Mouse (Mus musculus) left cerebral cortex, adult 11 months (tissue): ENCODE data around the gene Atg5.
"Not testable (repeated sequence)": the region's sequence is repeated elsewhere in the genome, so short reads cannot be mapped to it uniquely, and the experiment has no call there.

ENCODE experiments used
- DNase-seq: peaks from one replicate; pipeline ENCODE4 v3.0.0; 2022; ENCODE audit warnings: low spot score

The Atg5 gene

DNA sequence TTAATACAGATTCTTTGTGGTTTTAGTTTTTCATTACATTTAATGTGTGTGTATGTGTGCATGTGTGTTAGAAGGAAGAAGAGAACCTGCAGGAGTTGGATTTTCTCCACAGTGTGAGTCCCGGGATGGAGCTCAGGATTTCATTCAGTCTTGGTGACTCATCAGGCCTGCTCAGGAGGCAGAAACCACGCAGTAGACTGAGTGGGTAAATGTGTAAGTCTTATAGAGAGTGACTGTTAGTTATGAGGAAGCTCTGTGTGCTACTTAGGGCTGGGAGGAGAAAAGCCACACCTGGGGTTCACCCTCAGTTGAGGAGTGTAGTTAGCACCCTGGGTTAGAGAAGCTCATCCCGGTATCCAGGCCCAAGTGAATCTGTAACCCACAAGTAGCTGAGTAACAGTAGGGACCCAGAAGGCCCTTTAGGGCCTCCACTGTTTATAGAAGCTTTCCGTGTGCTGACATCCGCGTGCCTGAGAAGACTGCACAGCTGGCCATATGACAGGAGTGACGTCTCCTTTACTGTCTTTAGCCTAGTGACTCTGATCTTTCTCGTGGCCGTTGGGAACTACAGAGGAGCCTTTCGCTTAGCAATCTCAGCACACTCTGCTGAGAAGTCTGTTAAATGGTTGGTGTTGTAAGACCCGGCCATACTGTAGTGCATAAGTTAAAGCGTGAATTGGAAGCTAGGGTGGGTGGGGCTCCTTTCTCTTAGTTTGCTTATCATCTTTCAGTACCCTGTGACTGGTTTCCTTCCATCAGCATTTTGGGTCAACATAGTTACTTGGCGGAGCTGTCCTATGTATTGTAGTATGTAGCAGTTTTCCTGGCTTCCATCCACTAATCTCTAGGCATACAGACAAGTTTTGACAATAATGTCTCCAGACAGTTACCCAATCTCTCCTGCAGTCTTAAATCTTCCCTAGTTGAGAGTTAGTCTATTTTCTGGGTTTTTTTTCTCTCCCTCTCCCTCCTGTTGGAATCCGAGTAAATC is 48.4 kb downstream of the Atg5 start:
- DNase-seq, result no peak

DNA sequence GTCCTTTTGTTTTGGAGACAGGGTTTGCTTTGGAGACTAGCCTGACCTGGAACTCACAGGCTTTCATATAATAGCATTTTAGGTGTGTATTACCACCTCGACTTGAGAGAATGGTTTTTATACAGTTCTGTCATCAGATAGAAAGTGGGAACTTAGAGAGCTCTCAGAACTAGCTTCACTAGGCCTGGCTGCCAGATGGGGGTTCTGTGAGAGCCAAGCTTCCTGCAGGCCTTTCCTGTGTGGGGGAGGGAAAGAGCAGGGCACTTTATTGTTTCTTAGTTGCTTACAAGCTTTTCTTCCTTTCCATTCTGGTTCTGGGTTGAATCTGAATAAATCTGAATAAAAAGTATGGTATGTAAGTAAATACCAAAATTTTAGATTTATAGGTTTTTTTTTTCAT is 54.0 kb downstream of the Atg5 start:
- no peak for DNase-seq

DNA sequence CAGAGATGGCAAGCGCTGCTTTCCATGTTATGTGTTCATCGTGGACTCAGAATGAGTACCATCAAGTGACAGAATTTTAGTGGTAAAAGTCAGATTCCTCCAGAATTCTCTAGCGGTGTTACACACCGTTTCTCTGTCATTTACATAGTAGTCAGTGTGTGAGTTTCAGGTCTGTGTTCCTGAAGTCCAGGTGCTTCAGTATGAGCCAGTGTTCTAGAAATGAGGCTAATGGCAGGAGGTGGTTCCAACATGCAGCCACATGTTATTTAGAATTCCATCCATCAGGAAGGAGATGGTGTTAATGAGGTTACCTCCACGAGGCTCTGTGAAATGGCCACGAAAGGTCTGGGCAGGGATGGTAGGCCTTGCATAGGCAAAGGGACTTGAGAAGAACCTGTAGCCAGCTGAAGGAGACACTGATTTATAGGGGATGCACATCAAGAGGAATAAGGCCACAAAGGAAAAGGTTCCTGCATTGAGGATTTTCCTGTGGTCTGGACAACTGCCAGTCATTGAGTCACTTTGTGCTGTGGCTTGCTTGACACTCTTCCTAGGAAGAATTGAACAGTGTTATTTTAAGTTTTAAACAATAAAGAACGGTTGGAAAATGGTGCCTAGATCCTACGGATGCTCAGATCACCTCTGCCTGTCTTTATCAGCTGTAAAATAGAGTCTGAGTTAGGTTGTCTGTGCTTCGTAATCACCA is 55.1 kb downstream of the Atg5 start:
- no peak for DNase-seq

DNA sequence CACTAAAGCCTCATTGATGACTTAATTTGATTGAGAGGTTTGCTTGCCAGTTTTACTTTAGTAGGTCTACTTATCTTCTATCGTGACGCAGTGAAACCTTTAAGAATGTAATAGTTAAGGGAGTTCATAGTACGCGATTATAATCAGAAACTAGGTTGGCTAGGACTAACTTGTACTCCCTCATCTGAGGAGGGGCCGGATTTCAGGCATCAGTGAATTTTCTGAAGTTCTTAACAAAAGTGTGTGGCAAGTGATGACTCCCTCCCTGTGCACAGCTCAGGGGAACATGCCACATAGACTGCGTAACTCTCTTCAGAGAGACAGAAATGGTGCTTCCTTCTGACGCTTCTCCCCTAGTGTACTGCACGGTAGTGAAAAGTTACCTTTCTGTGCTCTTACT is 55.7 kb downstream of the Atg5 start:
- no peak for DNase-seq

DNA sequence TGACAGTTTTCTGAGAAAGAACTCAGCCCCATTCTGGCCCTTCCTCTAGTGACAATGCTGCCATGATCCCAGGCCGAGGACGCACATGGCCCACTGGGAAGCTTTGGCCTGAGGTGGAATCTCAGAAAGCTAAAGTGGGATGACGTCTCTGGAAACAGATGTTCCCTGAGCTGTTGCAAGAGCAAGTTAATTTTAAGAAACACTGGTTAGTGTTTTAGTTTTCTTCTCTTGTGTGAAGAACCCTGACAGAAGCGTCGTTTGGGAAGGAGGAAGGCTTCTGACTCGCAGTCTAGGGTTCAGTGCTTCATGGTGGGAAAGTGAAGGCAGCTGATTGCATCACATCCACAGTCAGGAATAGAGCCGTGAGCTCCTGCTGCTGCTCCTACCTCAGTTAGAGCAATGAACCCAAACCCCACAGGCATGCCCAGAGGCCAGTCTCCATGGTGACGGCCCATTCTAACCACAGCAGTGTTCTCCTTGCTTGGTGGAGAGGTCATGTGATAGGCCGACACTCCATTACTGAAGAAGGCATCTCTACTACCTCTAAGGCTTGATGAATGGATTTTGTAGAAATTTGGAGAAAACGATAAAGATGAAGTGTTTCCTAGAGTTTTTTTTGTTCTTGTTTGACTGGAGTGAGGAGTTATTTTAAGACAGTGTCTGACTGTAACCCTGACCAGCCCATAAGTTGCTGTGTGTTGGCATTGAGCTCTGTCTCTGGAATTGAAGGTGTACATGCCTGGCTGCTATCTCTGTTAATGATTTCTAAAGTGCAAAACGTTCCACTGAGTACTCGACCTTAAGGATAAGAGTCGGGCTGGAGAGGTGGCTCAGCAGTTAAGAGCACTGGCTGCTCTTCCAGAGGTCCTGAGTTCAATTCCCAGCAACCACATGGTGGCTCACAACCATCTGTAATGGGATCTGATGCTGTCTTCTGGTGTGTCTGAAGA is 57.7 kb downstream of the Atg5 start:
- no peak for DNase-seq

DNA sequence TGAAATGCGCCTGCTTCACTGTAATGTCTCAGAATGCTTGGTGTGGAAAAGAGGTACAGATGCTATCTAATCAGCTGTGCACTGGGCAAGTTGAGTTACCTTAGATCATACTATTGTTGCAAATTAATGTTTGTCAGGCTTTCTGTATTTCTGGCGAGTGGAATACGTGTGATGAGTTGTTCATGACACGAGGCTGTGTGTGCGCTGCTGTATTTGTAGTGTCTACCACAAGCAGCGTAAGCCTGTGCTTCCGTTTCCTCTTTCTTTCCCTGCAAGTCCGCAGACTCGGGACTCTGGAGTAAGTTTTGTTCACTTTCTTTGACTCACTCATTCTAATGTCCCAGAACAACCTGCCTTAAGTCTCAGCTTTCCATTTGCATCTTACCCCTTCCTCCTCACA is 58.9 kb downstream of the Atg5 start:
- no peak for DNase-seq

DNA sequence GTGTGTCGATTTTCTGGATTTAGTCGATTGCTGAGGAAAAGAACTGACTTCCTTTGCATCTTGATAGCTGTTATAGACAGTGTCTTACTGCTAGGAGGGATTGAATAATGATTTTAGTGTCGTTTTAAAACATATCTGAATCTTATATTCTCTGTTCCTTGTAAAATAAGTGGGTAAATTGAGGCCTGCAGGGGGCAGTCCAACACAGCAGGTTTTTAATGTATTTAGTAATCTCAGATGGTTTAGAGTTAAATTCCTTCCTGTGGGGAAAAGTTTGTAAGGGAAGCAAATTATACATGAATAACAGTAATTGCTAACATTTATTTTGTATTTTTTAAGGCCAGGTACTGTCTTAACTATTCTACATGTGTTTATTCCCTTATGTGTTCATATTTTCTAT is 60.2 kb downstream of the Atg5 start:
- DNase-seq, result peak; percentile 34

DNA sequence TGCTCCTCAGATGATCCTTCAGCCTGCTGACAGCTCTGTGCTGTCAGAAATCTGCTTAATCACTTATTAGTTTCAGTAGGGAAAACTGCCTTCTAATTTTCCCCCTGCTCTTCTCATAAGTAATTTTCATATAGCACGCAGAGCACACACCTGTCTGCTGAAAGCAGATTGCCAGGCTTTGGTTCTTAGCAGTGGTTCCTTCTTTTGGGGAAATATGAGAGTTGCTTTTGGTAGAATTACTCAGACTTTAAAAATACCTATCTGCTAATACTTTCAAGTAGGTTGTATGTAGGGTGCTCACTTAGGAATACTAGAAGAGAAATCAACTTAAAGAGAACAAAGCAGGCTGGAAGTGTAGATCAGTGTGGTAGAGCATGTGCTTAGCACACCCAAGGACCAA is 62.6 kb downstream of the Atg5 start:
- no peak for DNase-seq

DNA sequence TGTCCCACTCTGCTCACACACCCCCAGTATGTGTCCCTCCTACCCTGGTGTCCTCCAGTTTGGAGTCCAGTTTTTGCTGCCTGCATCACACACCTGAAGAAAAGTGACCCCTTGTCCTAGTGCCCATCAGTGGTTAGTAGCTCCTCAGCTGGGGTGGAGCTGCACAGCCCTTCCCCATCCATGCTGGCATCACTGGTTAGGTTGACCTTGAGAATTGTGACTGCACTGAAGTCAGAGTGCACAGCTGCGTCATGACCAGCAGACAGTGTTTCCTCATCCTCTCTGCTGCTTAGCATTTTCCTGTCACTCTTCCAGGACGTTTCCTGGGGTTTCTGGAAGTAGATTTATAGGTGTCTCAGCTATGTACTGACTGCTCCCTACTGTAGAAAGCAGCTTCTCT is 63.3 kb downstream of the Atg5 start:
- no peak for DNase-seq

DNA sequence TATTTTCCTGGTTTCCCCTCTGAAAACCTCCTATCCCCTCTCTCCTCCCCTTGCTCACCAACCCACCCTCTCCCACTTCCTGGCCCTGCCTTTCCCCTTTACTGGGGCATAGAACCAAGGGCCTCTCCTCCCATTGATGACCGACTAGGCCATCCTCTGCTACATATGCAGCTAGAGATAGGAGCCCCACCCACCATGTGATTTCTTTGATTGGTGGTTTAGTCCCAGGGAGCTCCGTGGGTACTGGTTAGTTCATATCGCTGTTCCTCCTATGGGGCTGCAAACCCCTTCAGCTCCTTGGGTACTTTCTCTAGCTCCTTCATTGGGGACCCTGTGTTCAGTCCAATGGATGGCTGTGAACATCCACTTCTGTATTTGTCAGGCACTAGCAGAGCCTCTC is 64.5 kb downstream of the Atg5 start:
- DNase-seq, result not testable (repeated sequence)

DNA sequence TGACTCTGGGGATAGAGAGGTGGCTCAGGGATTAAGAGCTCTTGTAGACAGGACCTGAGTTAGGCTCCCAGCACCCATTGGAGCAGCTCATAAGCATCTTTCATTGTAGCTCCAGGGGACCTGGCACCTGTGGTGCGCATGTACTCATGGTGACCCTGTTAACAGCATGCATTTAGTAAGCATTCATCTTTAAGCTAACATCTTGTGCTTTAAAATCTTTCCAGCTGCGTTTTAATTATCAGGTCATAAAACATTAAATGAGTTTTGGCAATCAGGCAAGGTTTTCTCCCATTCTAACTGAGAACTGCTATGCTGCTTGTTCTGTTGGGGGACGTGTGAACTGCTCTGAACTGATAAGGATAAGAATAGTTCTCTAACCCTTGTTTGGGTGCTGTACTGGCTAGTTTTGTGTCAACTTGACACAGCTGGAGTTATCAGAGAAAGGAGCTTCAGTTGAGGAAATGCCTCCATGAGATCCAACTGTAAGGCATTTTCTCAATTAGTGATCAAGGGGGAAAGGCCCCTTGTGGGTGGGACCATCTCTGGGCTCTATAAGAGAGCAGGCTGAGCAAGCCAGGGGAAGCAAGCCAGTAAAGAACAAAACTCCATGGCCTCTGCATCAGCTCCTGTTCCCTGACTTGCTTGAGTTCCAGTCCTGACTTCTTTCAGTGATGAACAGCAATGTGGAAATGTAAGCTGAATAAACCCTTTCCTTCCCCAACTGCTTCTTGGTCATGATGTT is 68.7 kb downstream of the Atg5 start:
- not testable (repeated sequence) for DNase-seq

DNA sequence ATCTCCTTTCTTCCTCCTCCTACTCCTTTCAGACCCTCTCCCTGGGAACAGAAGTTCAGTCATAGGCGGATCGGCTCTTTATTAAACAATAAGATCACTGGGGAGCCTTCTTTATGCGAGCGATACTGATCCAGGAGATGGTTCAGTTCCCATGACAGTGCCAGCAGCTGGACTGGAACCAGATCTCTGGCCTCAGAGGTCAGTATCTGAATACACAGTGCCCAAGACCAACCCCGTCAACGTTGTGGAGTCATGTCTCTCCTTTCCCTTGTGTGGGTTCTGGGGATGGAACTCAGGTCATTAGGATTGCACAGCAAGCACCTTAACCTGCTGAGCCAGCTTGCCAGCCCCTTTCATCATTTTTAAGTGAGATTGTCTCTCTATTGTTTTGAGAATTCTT is 70.4 kb downstream of the Atg5 start:
- no peak for DNase-seq

DNA sequence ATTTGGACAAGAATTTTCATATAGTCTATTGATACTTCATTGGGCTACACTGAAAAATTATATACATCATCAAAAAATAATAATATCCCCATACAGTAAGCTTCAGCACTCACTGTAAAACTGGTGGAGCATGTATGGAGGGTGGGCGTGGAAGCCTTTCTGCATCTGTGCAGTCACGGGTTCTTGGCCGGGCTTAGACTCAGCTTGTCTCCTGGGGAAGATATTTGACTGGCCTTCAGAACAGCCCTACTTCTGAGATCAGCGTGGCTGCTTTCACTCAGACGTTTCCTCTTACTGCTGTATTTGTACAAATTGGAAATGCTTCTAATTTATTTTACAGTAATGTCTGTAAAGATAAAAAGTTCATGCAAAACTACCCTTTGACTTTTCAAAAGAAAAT is 71.2 kb downstream of the Atg5 start:
- no peak for DNase-seq

DNA sequence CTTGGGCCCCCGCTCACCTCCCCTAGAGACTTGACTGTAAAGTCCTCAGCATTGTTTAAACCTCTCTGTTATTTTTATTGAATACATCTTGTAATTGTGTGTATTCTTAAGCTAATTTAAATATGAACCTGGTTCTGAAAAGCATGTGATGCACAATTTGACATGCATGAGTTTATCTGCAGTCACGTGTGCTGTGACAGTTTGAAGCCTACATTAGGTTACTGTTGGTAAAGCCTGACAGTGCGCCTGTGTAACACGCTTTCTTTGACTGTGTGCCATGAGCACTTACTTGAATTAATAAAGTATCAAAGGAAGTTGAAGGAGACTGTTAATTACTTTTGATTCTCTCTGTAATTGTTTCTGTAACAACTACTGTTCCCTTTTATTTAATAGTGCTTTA is 72.8 kb downstream of the Atg5 start:
- no peak for DNase-seq

DNA sequence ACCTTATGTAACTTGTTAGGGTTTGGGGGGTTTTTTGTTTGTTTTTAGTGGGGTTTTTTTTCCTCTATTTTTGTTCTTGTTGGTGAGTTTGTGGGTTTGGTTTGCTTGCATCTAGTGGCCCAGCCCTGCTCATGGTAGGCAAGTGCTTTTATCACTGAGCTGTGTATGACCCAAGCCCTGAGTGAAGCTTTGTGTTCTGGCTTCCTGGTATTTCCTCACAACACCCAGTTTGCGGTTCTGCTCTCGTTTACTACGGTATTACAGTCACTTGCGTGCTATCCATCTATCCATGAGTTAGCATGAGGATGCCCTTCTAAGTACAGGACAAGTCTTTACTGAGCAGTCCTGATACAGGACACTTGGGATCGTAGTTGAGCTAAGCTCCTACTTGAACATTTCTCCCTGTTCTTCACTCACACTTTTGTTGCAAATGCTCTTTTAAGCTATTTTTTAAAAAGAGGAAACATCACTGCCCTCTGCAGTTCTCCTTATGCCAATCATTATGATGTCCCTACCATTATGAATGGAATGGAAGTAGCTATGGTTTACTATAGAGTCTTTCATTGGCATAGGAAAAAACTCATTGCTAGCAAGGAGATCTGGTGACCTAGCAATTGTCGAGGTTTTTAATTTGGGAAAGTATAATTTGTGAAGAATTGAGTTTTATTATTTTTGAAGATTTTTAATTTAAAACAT is 73.8 kb downstream of the Atg5 start:
- DNase-seq, result no peak

DNA sequence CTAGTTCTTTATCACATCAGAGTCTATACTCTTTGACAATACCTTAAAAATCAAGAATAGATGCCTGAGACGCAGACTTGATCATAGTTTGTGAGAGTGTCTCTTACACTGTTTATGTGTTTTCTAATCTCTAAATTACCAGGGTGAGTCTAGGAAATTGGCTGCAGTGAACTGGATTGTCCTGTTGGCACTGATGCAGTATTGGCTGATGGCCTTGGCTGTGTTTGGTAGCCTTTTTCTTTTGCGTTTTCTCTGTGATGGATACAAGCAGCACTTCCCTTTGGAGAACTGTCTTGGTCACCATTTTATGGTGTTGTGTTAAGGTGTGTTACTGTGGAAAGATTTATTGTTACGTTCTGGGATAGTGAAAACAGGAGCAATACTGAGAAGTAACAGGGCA is 75.2 kb downstream of the Atg5 start:
- DNase-seq, result no peak

DNA sequence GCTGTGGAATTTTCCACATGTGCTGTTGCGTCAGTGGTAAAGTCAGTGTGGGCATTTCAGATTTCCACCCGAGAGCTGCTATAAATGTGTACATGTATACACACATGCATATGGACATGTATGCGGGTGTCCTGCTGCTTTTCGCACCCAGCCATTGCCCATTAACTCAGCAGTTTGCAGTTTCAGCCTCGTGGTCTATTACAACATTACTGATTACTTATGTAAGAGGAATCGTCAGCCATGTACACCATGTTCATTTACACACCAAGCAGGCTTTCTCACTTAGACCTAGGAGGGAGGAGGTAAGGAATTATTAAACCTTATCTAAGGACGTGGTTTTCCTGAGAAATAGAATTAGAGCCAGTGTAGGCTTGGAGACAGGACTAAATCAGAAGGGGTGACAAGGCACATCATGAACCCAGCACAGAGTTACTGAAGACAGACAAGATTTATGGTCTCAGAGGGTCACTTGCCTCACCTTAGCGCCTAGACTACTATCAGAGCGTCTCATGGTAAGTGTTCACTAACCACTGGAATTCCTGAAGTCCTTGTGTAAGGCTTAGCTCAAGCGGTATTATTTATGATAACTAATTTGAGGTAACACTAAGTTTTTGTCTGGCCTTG is 79.5 kb downstream of the Atg5 start:
- DNase-seq, result no peak

DNA sequence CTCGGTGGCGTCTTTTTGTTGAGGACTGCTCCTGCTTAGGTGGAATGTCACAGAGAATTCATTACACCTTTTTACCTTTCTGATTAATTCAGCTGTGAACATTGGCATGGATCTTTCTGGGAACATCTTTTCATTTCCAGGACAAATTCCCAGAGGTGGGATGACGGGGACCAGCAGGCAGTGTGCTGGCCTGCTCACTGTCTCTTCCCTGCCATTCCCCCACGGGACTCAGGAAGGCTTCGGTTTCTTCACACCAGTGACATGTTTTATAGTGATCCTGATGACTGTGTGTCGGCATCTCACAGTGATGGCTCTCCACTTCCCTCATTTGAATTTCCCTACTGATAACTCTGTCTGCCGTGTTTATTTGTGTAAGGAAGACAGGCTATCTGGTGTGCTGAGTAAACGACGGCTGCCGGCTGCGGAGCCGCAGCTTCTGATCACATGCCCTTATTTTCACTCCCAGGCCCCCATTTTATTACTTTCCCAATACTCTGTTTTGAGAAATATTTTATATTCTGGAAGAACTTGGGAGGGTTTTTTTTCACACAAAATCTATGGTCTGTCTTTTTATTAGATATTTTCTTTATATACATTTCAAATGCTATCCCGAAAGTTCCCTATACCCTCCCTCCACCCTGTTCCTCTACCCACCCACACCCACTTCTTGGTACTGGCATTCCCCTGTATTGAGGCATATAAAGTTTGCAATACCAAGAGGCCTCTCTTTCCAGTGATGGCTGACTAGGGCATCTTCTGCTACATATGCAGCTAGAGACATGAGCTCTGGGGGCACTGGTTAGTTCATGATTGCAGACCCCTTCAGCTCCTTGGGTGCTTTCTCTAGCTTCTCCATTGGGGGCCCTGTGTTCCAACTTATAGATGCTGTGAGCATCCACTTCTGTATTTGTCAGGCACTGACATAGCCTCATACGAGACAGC is 80.6 kb downstream of the Atg5 start:
- DNase-seq, result no peak

DNA sequence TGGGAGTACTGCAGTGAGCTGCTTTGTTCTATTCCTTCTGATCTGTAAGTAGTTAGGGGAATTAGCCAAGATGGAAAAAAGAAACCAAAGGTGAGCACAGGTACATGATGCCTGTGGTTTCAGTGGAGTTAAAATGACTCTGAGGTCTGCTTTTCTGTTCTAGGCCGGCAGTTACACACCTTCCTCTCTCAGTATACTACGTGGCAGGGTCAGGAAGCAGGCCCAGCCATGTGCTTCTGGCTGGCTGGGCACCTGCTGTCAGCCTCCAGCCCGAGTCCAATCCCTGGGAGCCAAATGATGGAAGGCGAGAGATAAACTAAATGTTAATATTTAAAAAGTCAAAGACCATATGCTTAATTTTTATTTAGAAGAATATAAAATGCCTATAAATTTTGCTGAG is 85.3 kb downstream of the Atg5 start:
- no peak for DNase-seq
